Mouse (Mus musculus) hindbrain, embryonic 11.5 days (tissue): ENCODE results near the gene Ahcyl1. TPM values are rescaled to one million over a fixed set of nuclear protein-coding genes. Genes with fewer than 3 reads are reported as not detected.

Experiments used
- ATAC-seq: fragments of 200-750 bp; cut with Nextera tagmentation; 2 replicates; pipeline ENCODE4 v1.8.0; 2017; ENCODE audit warnings: mild to moderate bottlenecking, moderate TSS enrichment, moderate library complexity; ENCODE audit not compliant: low FRiP score
- DNase-seq: peaks from one replicate; pipeline ENCODE4 v3.0.0-alpha.2; 2015; ENCODE audit warnings: low spot score
- H3K27ac ChIP-seq: fragments of 300-500 bp; sonication (generic); 2 replicates; pipeline ENCODE4 v1.5.1; 2014; ENCODE audit warnings: mild to moderate bottlenecking, low read depth, low read length
- H3K27me3 ChIP-seq: fragments of 300-500 bp; sonication (generic); 2 replicates; pipeline ENCODE4 v1.6.1; 2014; ENCODE audit warnings: mild to moderate bottlenecking, low read length, moderate library complexity, mixed read lengths; ENCODE audit not compliant: control insufficient read depth, insufficient read depth
- H3K36me3 ChIP-seq: fragments of 300-500 bp; sonication (generic); 2 replicates; pipeline ENCODE4 v1.6.1; 2014; ENCODE audit warnings: mild to moderate bottlenecking, low read length, moderate library complexity, mixed read lengths; ENCODE audit not compliant: control insufficient read depth, insufficient read depth
- H3K4me1 ChIP-seq: fragments of 300-500 bp; sonication (generic); replicated peaks from 2 replicates; pipeline ENCODE4 v1.6.1; 2014; ENCODE audit warnings: low read length, mixed read lengths; ENCODE audit not compliant: control insufficient read depth, insufficient read depth
- H3K4me2 ChIP-seq: fragments of 300-500 bp; sonication (generic); replicated peaks from 2 replicates; pipeline ENCODE4 v1.6.1; 2014; ENCODE audit warnings: mild to moderate bottlenecking, low read depth, low read length
- H3K4me3 ChIP-seq: fragments of 300-500 bp; sonication (generic); 2 replicates; pipeline ENCODE4 v1.5.1; 2014; ENCODE audit warnings: low read depth, low read length
- H3K9ac ChIP-seq: fragments of 300-500 bp; sonication (generic); 2 replicates; pipeline ENCODE4 v1.6.1; 2014; ENCODE audit warnings: low read depth, low read length
- H3K9me3 ChIP-seq: fragments of 300-500 bp; sonication (generic); 2 replicates; pipeline ENCODE4 v1.6.1; 2016; ENCODE audit warnings: low read length; ENCODE audit not compliant: control insufficient read depth
- WGBS: fragments of 180-500 bp; shearing (Covaris S2); extraction: QIAGEN DNeasy Blood & Tissue Kit; methylation state at CpG from one replicate; pipeline ENCODE4 v1.1.7; 2014; 5-methylcytosine and 5-hydroxymethylcytosine counted together
- polyA plus RNA-seq: library from polyadenylated mRNA; unstranded; fragments of >200 nt; fragmentation: Nextera tagmentation; extraction: Ambion mirVana; gene quantifications from 2 replicates; pipeline ENCODE4 v1.2.1, GENCODE M21; 2014

Gene Ahcyl1
- polyA plus RNA-seq, 1 experiment from 2014 or later = 117 TPM

- WGBS = 89% methylated on average over 4 of the region's 4 CpGs
- H3K4me2 ChIP-seq = no peak overlapping the region
- no peak for ATAC-seq
These were observed 63.6 kb downstream of the Ahcyl1 start for GRCm38 (mm10) chr3:107632786-107633185.

GRCm38 (mm10) chr3:107631523-107631958 is 64.8 kb downstream of the Ahcyl1 start, which contains the start of gene Strip1:
Gene Strip1, minus strand, starts transcription at chr3:107631694.
- H3K4me3 ChIP-seq = peak within 1 kb of the TSS; percentile 98

More at GRCm38 (mm10) chr3:107632786-107633185, 63.6 kb downstream of the Ahcyl1 start:
- H3K36me3 ChIP-seq = no peaks in the 10 kb centered on the region
- no peak overlapping the region for H3K27ac ChIP-seq
- H3K4me3 ChIP-seq = no peak overlapping the region
- no peaks in the 10 kb centered on the region for H3K4me1 ChIP-seq
- H3K27me3 ChIP-seq = no peaks in the 10 kb centered on the region
- DNase-seq = no peak
- H3K9me3 ChIP-seq = no peaks in the 10 kb centered on the region
- H3K9ac ChIP-seq = no peak overlapping the region

GRCm38 (mm10) chr3:107630682-107631522 is 65.5 kb downstream of the Ahcyl1 start, which contains the start of gene Gm10961:
Gene Gm10961, plus strand, starts transcription at chr3:107631322.
- under 1% methylated on average over 48 of the region's 48 CpGs for WGBS
- no peaks in the 10 kb centered on the region for H3K27me3 ChIP-seq
- peak within 1 kb of the TSS; percentile 98 for H3K9ac ChIP-seq

More at GRCm38 (mm10) chr3:107631523-107631958, 64.8 kb downstream of the Ahcyl1 start, which contains the start of gene Strip1:
- peak within 1 kb of the TSS; percentile 93 for H3K27ac ChIP-seq
- peak within 1 kb of the TSS; percentile 98 for H3K9ac ChIP-seq
- DNase-seq = peak; percentile 94
- WGBS = 0% methylated on average over 35 of the region's 35 CpGs
- ATAC-seq = peak; percentile 96
- H3K4me2 ChIP-seq = peak within 1 kb of the TSS; percentile 73
- H3K27me3 ChIP-seq = no peaks in the 10 kb centered on the region
- peaks cover 4% of the 10 kb centered on the region for H3K36me3 ChIP-seq
- H3K9me3 ChIP-seq = no peaks in the 10 kb centered on the region
- no peaks in the 10 kb centered on the region for H3K4me1 ChIP-seq

GRCm38 (mm10) chr3:107629411-107629810 is 66.9 kb downstream of the Ahcyl1 start:
- no peak overlapping the region for H3K4me2 ChIP-seq

More at GRCm38 (mm10) chr3:107630682-107631522, 65.5 kb downstream of the Ahcyl1 start, which contains the start of gene Gm10961:
- Histone ChIP-seq H3K9me3 (no peaks in the 10 kb centered on the region), H3K4me3 (peak within 1 kb of the TSS; percentile 98), H3K4me2 (peak within 1 kb of the TSS; percentile 73), H3K27ac (peak within 1 kb of the TSS; percentile 93), H3K4me1 (no peaks in the 10 kb centered on the region), H3K36me3 (peaks cover 7% of the 10 kb centered on the region)
- peak; percentile 76 for DNase-seq
- ATAC-seq = peak; percentile 88

GRCm38 (mm10) chr3:107628551-107628950 is 67.8 kb downstream of the Ahcyl1 start:
- no peak overlapping the region for H3K9ac ChIP-seq
- no peaks in the 10 kb centered on the region for H3K4me1 ChIP-seq
- H3K4me2 ChIP-seq = no peak overlapping the region
- peaks cover 20% of the 10 kb centered on the region for H3K36me3 ChIP-seq
- H3K27me3 ChIP-seq = no peaks in the 10 kb centered on the region
- H3K9me3 ChIP-seq = no peaks in the 10 kb centered on the region
- ATAC-seq (no peak), DNase-seq (no peak)
- H3K4me3 ChIP-seq = no peak overlapping the region
- 94% methylated on average over 2 of the region's 2 CpGs for WGBS
- no peak overlapping the region for H3K27ac ChIP-seq

More at GRCm38 (mm10) chr3:107629411-107629810, 66.9 kb downstream of the Ahcyl1 start:
- Histone ChIP-seq H3K4me1 (no peaks in the 10 kb centered on the region), H3K36me3 (peaks cover 16% of the 10 kb centered on the region), H3K27me3 (no peaks in the 10 kb centered on the region), H3K9me3 (no peaks in the 10 kb centered on the region), H3K4me3 (no peak overlapping the region), H3K27ac (no peak overlapping the region), H3K9ac (no peak overlapping the region)
- DNase-seq = no peak
- ATAC-seq = no peak
- 95% methylated on average over 4 of the region's 4 CpGs for WGBS

GRCm38 (mm10) chr3:107627641-107628040 is 68.7 kb downstream of the Ahcyl1 start:
- 90% methylated on average over 7 of the region's 7 CpGs for WGBS
- no peaks in the 10 kb centered on the region for H3K27me3 ChIP-seq
- H3K36me3 ChIP-seq = peaks cover 23% of the 10 kb centered on the region
- H3K9me3 ChIP-seq = no peaks in the 10 kb centered on the region
- DNase-seq = no peak
- H3K27ac ChIP-seq = no peak overlapping the region
- no peak overlapping the region for H3K9ac ChIP-seq
- no peak overlapping the region for H3K4me2 ChIP-seq
- no peaks in the 10 kb centered on the region for H3K4me1 ChIP-seq
- H3K4me3 ChIP-seq = no peak overlapping the region
- ATAC-seq = no peak

- Histone ChIP-seq H3K4me3 (no peak overlapping the region), H3K4me2 (no peak overlapping the region), H3K36me3 (peaks cover 25% of the 10 kb centered on the region), H3K9ac (no peak overlapping the region), H3K27me3 (no peaks in the 10 kb centered on the region), H3K27ac (no peak overlapping the region), H3K9me3 (no peaks in the 10 kb centered on the region), H3K4me1 (no peaks in the 10 kb centered on the region)
- ATAC-seq (no peak), DNase-seq (no peak)
- WGBS = 96% methylated on average over 8 of the region's 8 CpGs
These were observed 69.6 kb downstream of the Ahcyl1 start for GRCm38 (mm10) chr3:107626751-107627150.

- Histone ChIP-seq H3K9ac (no peak overlapping the region), H3K27me3 (no peaks in the 10 kb centered on the region), H3K9me3 (no peaks in the 10 kb centered on the region), H3K4me3 (no peak overlapping the region), H3K4me1 (no peaks in the 10 kb centered on the region), H3K27ac (no peak overlapping the region), H3K4me2 (no peak overlapping the region), H3K36me3 (peaks cover 31% of the 10 kb centered on the region)
- ATAC-seq = no peak
- no peak for DNase-seq
- WGBS = 94% methylated on average over 8 of the region's 8 CpGs
These were observed 70.8 kb downstream of the Ahcyl1 start for GRCm38 (mm10) chr3:107625536-107625935.
